Mouse (Mus musculus): ENCODE data around the gene Cdk14.

DNA sequence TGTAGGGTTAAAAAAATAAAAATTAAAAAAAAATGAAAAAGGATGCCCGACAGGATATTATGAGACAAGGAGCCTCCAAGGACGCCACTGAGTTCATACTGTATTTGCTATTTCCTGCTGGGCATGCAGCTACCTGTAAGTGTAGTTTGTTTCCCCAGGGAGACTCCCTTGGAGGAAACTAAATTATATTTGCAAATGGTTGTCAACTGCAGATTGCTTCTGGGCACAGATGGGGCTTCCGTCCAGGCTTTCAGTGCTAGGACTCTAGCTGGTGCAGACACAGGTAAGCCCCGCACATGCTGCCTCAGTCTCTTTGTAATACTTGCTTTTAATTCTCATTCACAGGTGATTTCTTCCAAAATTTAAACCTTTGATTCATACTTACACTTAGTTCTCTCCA lies 378.6 kb downstream of the Cdk14 start:
- TF ChIP-seq CEBPB (IDR thresholded peaks at IDR 0.05; ENCODE audit: insufficient read depth, poor library complexity, severe bottlenecking) (no peak), USF1 (IDR thresholded peaks at IDR 0.05; ENCODE audit: low read depth) (no peak)
